Mouse (Mus musculus) embryonic facial prominence, embryonic 15.5 days (tissue): ENCODE measurements around the gene Tbc1d9b. TPM values are rescaled to one million over a fixed set of nuclear protein-coding genes. Genes with fewer than 3 reads are reported as not detected.

Source experiments
- ATAC-seq: fragments of 200-750 bp; cut with Nextera tagmentation; 2 replicates; pipeline ENCODE4 v1.8.0; 2017; ENCODE audit warnings: low read depth, moderate TSS enrichment; ENCODE audit not compliant: insufficient number of reproducible peaks, low FRiP score, low TSS enrichment
- H3K27ac ChIP-seq: fragments of 300-500 bp; sonication (generic); replicated peaks from 2 replicates; pipeline ENCODE4 v1.5.1; 2015; ENCODE audit warnings: mild to moderate bottlenecking, inconsistent platforms
- H3K27me3 ChIP-seq: fragments of 300-500 bp; sonication (generic); 2 replicates; pipeline ENCODE4 v1.6.1; 2015; ENCODE audit warnings: inconsistent platforms
- H3K36me3 ChIP-seq: fragments of 300-500 bp; sonication (generic); 2 replicates; pipeline ENCODE4 v1.6.1; 2015; ENCODE audit warnings: mild to moderate bottlenecking, inconsistent platforms
- H3K4me1 ChIP-seq: fragments of 300-500 bp; sonication (generic); 2 replicates; pipeline ENCODE4 v1.6.1; 2015; ENCODE audit warnings: inconsistent platforms
- H3K4me2 ChIP-seq: fragments of 300-500 bp; sonication (generic); replicated peaks from 2 replicates; pipeline ENCODE4 v1.6.1; 2015; ENCODE audit warnings: mild to moderate bottlenecking, inconsistent platforms
- H3K4me3 ChIP-seq: fragments of 300-500 bp; sonication (generic); replicated peaks from 2 replicates; pipeline ENCODE4 v1.5.1; 2015; ENCODE audit warnings: mild to moderate bottlenecking, inconsistent platforms
- H3K9ac ChIP-seq: fragments of 300-500 bp; sonication (generic); 2 replicates; pipeline ENCODE4 v1.6.1; 2015; ENCODE audit warnings: inconsistent platforms
- H3K9me3 ChIP-seq: fragments of 300-500 bp; sonication (generic); replicated peaks from 2 replicates; pipeline ENCODE4 v1.6.1; 2016; ENCODE audit warnings: inconsistent platforms
- WGBS: fragments of 180-500 bp; shearing (Covaris S2); methylation state at CpG from one replicate; pipeline ENCODE4 v1.1.7; 2015; 5-methylcytosine and 5-hydroxymethylcytosine counted together
- polyA plus RNA-seq: library from polyadenylated mRNA; unstranded; fragments of >200 nt; fragmentation: Nextera tagmentation; extraction: Ambion mirVana; gene quantifications from 2 replicates; pipeline ENCODE4 v1.2.1, GENCODE M21; 2015

Gene Tbc1d9b
- polyA plus RNA-seq, 1 experiment from 2014 or later = 46.6 TPM

DNA sequence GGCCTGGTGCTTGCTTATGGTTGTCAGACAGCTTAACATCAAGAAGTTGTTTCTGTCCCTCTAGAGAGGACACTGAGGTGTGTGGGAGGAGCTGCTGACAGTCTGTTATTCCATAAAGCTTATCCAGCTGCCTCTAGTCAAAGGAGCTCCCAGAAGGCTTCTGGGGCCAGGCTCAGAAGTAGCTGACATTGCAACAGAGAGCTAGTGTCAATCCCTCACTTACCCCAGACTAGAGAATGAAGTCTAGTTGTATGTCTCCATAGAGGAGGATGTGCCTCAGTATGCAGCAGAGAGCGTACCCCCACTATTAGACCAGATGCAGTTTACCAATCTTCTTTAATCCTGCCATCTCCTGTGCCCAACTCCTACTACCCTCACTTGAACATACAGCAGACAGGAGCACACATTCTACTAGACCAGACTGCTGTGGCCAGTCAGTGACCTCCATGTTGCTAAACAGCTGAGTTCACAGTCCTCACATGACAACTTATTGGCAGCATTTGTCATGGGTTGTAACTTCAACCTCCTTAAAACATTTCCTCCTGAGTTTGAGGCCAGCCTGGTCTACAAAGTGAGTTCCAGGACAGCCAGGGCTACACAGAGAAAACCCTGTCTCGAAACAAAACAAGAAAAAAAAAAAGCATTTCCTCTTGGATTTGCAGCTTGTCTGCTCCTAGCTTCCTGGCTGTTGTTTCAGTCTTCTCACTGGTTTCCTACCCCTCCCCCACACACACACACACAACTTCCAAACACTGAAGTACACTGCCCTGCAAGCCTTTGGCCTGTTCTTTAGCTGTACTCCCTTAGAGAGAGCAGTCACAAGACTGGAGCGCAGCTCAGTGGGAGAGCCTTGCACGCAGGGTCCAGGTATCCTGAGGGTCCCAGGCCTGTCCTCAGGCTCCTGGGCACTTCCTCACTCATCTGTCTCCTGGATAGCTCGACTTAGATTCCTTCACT is 47.6 kb downstream of the Tbc1d9b start:
- Histone ChIP-seq H3K4me1 (no peaks in the 10 kb centered on the region; the same call in 1 of the 2 replicates), H3K9me3 (no peaks in the 10 kb centered on the region), H3K4me3 (no peak overlapping the region), H3K9ac (no peak overlapping the region), H3K27me3 (no peaks in the 10 kb centered on the region), H3K27ac (no peak overlapping the region), H3K4me2 (no peak overlapping the region), H3K36me3 (peaks cover 27% of the 10 kb centered on the region)
- no peak for ATAC-seq
- WGBS = 72% methylated on average over 5 of the region's 5 CpGs

DNA sequence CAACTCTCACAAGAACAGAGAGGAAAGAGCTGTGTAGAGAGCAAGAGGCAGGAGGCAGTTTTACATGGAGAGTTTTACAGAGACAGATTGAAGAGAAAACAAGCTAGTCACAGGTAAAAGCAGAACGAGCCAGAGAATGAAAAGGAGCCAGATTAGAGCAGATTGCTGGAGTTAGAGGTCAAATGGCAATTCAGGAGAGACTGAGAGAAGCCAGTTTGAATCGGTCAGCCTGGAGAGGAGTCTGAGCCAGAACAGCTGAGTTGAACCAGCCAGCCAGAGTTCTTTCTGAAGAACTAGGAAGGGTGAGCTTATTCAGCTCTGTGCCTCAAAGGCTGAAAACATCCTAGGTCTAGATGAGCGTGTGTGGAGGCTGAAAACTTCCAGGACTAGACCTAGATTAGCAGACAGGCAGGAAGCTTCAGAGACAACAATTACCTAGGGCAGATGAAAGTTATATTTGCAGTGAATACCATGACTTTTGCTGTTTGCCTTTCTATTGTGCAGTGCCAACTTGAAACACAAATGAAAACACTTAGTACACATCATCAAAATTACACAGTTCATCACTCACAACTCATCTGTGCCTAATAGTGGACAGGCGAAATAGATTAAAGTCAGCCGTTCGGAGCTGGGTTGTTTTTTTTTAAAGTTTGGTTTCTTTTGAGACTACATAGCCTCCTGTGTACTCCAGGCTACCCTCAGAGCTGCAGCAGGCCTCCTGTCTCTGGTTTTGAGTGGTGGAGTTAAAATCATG is 49.5 kb downstream of the Tbc1d9b start:
- no peak overlapping the region for H3K27ac ChIP-seq
- no peaks in the 10 kb centered on the region for H3K4me1 ChIP-seq
- peaks cover 27% of the 10 kb centered on the region for H3K36me3 ChIP-seq
- no peak for ATAC-seq
- no peaks in the 10 kb centered on the region for H3K27me3 ChIP-seq
- no peak overlapping the region for H3K9ac ChIP-seq
- WGBS = 54% methylated on average over 6 of the region's 6 CpGs
- H3K4me2 ChIP-seq = no peak overlapping the region
- H3K4me3 ChIP-seq = no peak overlapping the region
- no peaks in the 10 kb centered on the region for H3K9me3 ChIP-seq

DNA sequence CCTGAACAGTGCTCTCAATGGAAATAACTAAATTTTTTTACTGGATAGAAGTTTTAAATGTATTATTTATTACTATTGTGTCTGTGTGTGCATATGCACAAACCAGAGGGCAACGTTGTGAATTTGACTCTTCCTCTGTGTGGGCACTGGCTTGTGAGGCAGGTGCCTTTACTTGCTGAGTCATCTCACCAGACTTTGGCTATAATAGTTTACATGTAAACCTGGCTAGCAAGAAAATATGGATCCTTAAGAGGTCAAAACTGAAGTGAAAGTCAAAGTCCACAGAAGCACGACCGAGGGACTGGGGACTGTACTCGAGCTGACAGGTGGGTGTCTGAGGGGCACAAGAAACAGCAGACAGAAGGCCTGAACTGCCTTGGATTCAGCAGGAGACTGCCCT is 51.5 kb downstream of the Tbc1d9b start:
- Histone ChIP-seq H3K4me2 (no peak overlapping the region), H3K4me3 (no peak overlapping the region), H3K9ac (no peak overlapping the region), H3K27me3 (no peaks in the 10 kb centered on the region), H3K27ac (no peak overlapping the region), H3K4me1 (no peaks in the 10 kb centered on the region), H3K9me3 (no peaks in the 10 kb centered on the region), H3K36me3 (peaks cover 21% of the 10 kb centered on the region)
- ATAC-seq = no peak
- WGBS = 76% methylated on average over 4 of the region's 4 CpGs

DNA sequence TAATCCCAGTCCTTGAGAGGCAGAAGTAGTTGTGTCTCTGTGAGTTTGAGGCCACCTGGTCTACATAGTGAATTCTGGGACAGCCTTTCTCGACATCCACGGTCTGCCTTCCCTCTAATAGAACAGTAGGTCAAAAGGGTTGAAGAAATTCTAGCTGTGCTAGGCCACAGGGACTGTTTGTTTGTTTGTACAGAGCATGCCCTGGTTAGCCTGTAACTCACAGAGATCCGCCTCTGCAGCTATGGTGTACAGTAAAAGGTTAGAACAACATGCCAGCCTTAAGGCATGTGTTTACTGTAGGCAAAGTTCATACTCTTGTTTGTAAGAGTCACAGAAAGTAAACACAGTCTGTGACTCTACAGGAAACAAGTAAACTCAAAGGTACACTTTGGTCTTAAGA is 53.6 kb downstream of the Tbc1d9b start:
- Histone ChIP-seq H3K27me3 (no peaks in the 10 kb centered on the region), H3K9me3 (no peaks in the 10 kb centered on the region), H3K4me2 (no peak overlapping the region), H3K36me3 (peaks cover 7% of the 10 kb centered on the region), H3K4me3 (no peak overlapping the region), H3K27ac (no peak overlapping the region), H3K9ac (no peak overlapping the region), H3K4me1 (no peaks in the 10 kb centered on the region)
- 81% methylated on average over 3 of the region's 3 CpGs for WGBS
- ATAC-seq = no peak

DNA sequence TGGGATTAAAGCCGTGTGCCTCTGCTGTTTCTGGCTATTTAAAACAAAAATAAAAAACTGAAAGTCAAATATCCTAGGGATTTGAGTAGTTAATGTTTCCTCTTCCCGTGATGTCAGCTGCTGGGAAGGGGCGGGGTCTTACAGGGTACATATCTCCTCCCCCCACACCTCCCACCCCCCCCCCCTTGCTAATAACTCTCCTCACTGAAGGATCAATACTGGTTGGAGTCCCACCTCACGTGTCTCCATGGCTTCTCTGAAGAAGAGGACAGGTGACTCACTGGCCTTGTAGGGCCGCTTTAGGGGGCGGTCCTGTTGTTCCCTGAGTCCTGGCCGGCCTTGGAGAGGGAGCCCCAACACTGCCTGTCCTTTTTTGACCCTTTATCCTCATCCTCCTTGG is 57.5 kb downstream of the Tbc1d9b start:
- WGBS = 76% methylated on average over 7 of the region's 7 CpGs
- no peak overlapping the region for H3K9ac ChIP-seq
- no peaks in the 10 kb centered on the region for H3K27me3 ChIP-seq
- H3K9me3 ChIP-seq = no peaks in the 10 kb centered on the region
- no peak overlapping the region for H3K4me3 ChIP-seq
- H3K36me3 ChIP-seq = no peaks in the 10 kb centered on the region
- H3K4me2 ChIP-seq = no peak overlapping the region
- no peaks in the 10 kb centered on the region for H3K4me1 ChIP-seq
- no peak overlapping the region for H3K27ac ChIP-seq
- no peak; the same call in 1 of the 2 replicates for ATAC-seq

DNA sequence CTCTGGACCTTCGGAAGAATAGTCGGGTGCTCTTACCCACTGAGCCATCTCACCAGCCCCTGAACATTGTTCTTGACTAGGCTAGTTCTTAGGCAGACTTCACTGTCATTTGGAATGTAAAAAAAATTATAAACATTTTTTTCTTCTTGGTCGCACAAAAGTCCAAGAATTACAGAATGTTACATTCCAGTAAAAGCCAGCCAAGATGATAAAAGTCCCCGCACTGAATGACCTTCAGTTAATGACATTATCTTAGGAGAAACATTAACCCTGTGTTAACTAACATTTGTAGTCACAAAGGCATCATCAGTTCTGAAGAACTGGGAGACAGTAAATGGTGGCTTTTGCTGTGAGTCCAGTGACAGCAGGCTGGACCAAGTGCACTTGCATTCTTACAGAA is 59.2 kb downstream of the Tbc1d9b start:
- no peaks in the 10 kb centered on the region for H3K36me3 ChIP-seq
- no peak overlapping the region for H3K4me3 ChIP-seq
- no peak overlapping the region for H3K4me2 ChIP-seq
- H3K27ac ChIP-seq = no peak overlapping the region
- H3K9me3 ChIP-seq = no peaks in the 10 kb centered on the region
- H3K4me1 ChIP-seq = no peaks in the 10 kb centered on the region
- no peak for ATAC-seq
- 84% methylated on average over 4 of the region's 4 CpGs for WGBS
- H3K9ac ChIP-seq = no peak overlapping the region
- H3K27me3 ChIP-seq = no peaks in the 10 kb centered on the region

DNA sequence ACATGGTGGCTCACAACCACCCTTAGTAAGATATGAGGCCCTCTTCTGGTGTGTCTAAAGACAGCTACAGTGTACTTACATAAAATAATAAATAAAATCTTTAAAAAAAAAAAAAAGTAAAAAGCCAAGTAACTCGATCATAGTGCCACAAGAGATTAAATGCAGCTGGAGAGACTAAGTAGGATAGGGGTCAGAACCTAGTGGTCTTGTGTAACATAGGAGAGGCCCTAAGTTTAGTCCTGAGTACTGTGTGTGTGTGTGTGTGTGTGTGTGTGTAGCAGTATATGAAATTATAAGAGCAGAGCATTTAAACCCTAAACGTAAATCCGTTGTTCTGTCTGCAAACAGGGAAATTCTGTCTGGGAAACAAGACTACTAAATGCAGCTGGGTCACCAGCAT is 61.1 kb downstream of the Tbc1d9b start:
- H3K27me3 ChIP-seq = no peaks in the 10 kb centered on the region
- no peak overlapping the region for H3K9ac ChIP-seq
- no peak overlapping the region for H3K4me3 ChIP-seq
- H3K9me3 ChIP-seq = no peaks in the 10 kb centered on the region
- H3K4me1 ChIP-seq = no peaks in the 10 kb centered on the region
- peaks cover 7% of the 10 kb centered on the region; the same call in 1 of the 2 replicates for H3K36me3 ChIP-seq
- no peak overlapping the region for H3K4me2 ChIP-seq
- H3K27ac ChIP-seq = no peak overlapping the region
- no peak for ATAC-seq
- WGBS = 73% methylated on average over 3 of the region's 3 CpGs

DNA sequence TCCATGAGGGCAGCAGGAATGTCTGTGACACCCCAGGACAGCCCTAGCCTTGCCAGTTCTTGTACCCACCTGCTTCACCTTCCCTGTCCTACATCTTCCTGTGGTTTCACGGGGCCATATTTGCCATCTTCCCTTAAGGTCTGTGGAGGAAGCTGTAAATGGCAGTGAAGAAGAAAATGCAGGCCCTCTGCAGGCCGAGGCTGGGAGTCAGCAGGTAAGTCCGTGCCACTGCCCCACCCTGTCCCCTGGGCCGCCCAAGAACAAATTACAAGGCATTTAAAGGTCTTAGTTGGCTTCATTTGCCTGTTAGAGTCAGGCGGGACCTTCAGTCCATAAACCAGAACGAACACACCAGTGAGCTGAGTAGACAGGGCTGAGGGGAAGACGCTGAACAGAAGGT is 62.9 kb downstream of the Tbc1d9b start:
- Histone ChIP-seq H3K36me3 (peaks cover 17% of the 10 kb centered on the region), H3K27ac (no peak overlapping the region), H3K9ac (no peak overlapping the region), H3K4me3 (no peak overlapping the region), H3K27me3 (no peaks in the 10 kb centered on the region), H3K9me3 (no peaks in the 10 kb centered on the region), H3K4me2 (no peak overlapping the region), H3K4me1 (no peaks in the 10 kb centered on the region)
- 77% methylated on average over 7 of the region's 7 CpGs for WGBS
- no peak for ATAC-seq

DNA sequence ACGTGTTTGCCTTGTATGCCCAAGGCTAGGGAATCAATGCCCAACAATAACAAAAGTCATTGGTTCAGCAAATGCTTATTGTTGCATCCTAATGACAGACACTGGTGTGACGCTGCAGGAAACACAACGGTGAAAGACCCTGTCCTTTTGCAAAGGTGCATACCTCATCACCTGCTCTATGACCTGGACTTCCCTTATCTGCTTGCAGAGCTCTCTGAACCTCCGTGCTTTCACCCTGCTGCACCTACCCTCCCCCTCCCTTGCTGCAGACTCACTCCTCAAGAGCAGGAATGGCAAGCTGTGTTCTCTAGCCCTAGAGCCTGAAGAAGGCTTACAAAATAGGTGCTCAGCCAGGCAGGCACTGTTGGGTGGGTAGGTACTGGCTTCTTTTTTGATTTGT is 63.6 kb downstream of the Tbc1d9b start:
- H3K4me1 ChIP-seq = no peaks in the 10 kb centered on the region
- no peaks in the 10 kb centered on the region for H3K27me3 ChIP-seq
- H3K27ac ChIP-seq = no peak overlapping the region
- ATAC-seq = no peak
- no peak overlapping the region for H3K9ac ChIP-seq
- H3K36me3 ChIP-seq = peaks cover 24% of the 10 kb centered on the region
- H3K9me3 ChIP-seq = no peaks in the 10 kb centered on the region
- 73% methylated on average over 4 of the region's 4 CpGs for WGBS
- no peak overlapping the region for H3K4me3 ChIP-seq
- no peak overlapping the region for H3K4me2 ChIP-seq

DNA sequence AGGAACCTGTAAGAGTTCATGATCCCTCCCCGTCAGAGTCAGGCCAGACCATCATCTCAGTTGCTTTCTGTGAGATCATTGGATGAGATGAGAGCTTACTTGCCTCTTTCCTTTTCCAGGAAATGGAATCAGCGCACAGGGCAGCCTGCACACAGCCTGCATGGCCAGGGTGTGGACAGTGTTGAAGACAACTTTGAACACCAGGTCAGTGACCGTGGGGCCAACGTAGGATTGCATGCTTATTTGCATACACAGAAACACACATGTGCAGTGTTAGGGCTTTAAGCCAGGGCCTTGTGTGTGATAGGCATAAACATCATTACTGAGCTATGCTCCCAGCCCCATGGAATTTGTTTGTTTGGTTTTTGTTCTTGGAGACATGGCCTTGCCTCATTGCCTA is 66.3 kb downstream of the Tbc1d9b start:
- ATAC-seq = no peak
- H3K9me3 ChIP-seq = no peaks in the 10 kb centered on the region
- no peaks in the 10 kb centered on the region for H3K4me1 ChIP-seq
- no peaks in the 10 kb centered on the region for H3K27me3 ChIP-seq
- H3K4me2 ChIP-seq = no peak overlapping the region
- no peak overlapping the region for H3K4me3 ChIP-seq
- WGBS = 92% methylated on average over 4 of the region's 4 CpGs
- peaks cover 52% of the 10 kb centered on the region for H3K36me3 ChIP-seq
- H3K9ac ChIP-seq = no peak overlapping the region
- H3K27ac ChIP-seq = no peak overlapping the region

DNA sequence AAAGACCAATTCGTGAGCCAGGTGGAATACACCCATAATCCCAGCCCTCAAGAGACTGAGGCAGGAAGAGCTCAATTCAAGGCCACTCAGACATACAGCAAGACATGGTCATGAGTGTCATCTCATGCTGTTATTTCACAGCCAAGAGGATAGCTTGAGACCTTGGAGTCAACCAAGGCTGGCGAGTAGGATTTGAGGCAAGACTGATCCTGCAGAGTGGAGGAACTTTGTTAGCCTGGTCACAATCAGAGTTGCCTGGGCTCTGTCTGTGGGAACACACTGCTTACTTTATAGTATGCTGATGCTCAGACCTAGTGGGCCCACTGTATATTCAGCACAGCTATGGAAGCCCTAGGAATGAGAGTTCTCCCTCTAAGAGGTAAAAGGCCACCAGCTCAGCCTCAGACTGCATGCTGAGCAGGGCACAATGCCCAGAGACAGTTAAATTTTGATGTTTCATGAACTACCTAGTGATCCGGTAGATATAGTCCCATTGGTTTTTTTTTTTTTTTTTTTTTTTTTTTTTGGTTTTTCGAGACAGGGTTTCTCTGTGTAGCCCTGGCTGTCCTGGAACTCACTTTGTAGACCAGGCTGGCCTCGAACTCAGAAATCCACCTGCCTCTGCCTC is 67.1 kb downstream of the Tbc1d9b start:
- no peak overlapping the region for H3K4me2 ChIP-seq
- H3K9me3 ChIP-seq = no peaks in the 10 kb centered on the region
- H3K4me3 ChIP-seq = no peak overlapping the region
- ATAC-seq = no peak
- no peak overlapping the region for H3K9ac ChIP-seq
- H3K4me1 ChIP-seq = no peaks in the 10 kb centered on the region
- H3K27ac ChIP-seq = no peak overlapping the region
- WGBS = 82% methylated on average over 4 of the region's 5 CpGs
- H3K36me3 ChIP-seq = peaks cover 60% of the 10 kb centered on the region
- no peaks in the 10 kb centered on the region for H3K27me3 ChIP-seq
